Mouse (Mus musculus) lung, embryonic 14.5 days (tissue): ENCODE data around the gene Ifitm10. TPM values are rescaled to one million over a fixed set of nuclear protein-coding genes. Genes with fewer than 3 reads are reported as not detected.
A peak's percentile ranks its signal among the peaks of the same experiment; 100 is the strongest.
"Not testable (repeated sequence)": the region's sequence is repeated elsewhere in the genome, so short reads cannot be mapped to it uniquely, and the experiment has no call there.

Experiments used
- ATAC-seq: fragments of 200-750 bp; cut with Nextera tagmentation; 2 replicates; pipeline ENCODE4 v1.8.0; 2017; ENCODE audit warnings: mild to moderate bottlenecking, moderate TSS enrichment, moderate library complexity; ENCODE audit not compliant: insufficient read depth
- DNase-seq: peaks from one replicate; pipeline ENCODE4 v3.0.0-alpha.2; 2015
- H3K27ac ChIP-seq: fragments of 300-500 bp; sonication (generic); 2 replicates; pipeline ENCODE4 v1.5.1; 2014; ENCODE audit warnings: low read depth, mild to moderate bottlenecking, moderate library complexity
- H3K27me3 ChIP-seq: fragments of 300-500 bp; sonication (generic); 2 replicates; pipeline ENCODE4 v1.6.1; 2014; ENCODE audit warnings: low read length, control low read depth; ENCODE audit not compliant: insufficient read depth
- H3K36me3 ChIP-seq: fragments of 300-500 bp; sonication (generic); 2 replicates; pipeline ENCODE4 v1.6.1; 2014; ENCODE audit warnings: control low read depth; ENCODE audit not compliant: insufficient read depth
- H3K4me1 ChIP-seq: fragments of 300-500 bp; sonication (generic); 2 replicates; pipeline ENCODE4 v1.6.1; 2014; ENCODE audit warnings: antibody characterized with exemption, control low read depth; ENCODE audit not compliant: insufficient read depth
- H3K4me2 ChIP-seq: fragments of 300-500 bp; sonication (generic); 2 replicates; pipeline ENCODE4 v1.6.1; 2014; ENCODE audit warnings: mild to moderate bottlenecking
- H3K4me3 ChIP-seq: fragments of 300-500 bp; sonication (generic); 2 replicates; pipeline ENCODE4 v1.5.1; 2014; ENCODE audit warnings: low read depth, low read length
- H3K9ac ChIP-seq: fragments of 300-500 bp; sonication (generic); 2 replicates; pipeline ENCODE4 v1.6.1; 2014
- H3K9me3 ChIP-seq: fragments of 300-500 bp; sonication (generic); 2 replicates; pipeline ENCODE4 v1.6.1; 2016; ENCODE audit warnings: low read depth, low read length, control low read depth
- CTCF ChIP-seq: IDR thresholded peaks from 2 replicates; pipeline ENCODE4 v1.5.1; 2016; ENCODE audit warnings: antibody characterized with exemption, low read depth
- whole genome bisulfite sequencing: fragments of 180-500 bp; shearing (Covaris S2); extraction: QIAGEN DNeasy Blood & Tissue Kit; methylation state at CpG from one replicate; pipeline ENCODE4 v1.1.7; 2014; 5-methylcytosine and 5-hydroxymethylcytosine counted together
- polyA plus RNA-seq: library from polyadenylated mRNA; unstranded; fragments of >200 nt; fragmentation: Nextera tagmentation; extraction: Ambion mirVana; gene quantifications from 2 replicates; pipeline ENCODE4 v1.2.1, GENCODE M21; 2014

Gene Ifitm10
- polyA plus RNA-seq, 1 experiment from 2014 or later = 3.4 TPM

DNA sequence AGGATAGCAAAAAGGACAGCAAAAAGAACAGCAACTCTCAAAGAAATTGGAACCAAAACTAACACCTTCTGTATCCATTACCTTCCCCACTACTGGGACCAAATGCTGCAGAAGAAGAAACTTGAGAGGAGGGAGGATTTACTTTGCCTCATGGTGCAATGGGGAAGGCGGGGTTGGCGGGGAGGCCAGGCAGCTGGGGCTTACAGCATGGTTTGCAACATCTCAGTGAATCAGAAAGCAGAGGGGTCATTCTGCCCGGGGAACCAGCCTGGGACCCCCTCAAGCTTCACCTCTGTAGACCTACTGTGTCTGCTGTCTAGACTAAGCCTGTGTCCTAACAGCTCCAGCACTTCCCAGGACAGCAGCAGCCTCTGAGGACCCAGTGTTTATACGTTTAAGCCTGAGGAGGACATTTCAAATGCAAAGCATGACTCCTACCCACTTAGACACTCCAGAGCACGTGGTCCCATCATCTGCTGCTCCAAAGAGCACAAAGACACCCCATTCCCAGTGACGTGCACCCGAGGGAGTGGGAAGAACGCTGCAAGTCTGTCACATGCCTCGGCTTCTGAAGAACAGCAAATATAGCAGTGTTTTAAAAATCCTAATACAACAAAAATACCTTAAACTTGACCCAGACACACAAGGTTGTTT lies 24.1 kb downstream of the Ifitm10 start:
- Histone ChIP-seq H3K36me3 (no peaks in the 10 kb centered on the region), H3K4me1 (no peaks in the 10 kb centered on the region), H3K9ac (no peak overlapping the region), H3K27me3 (no peaks in the 10 kb centered on the region), H3K4me2 (no peak overlapping the region), H3K9me3 (no peaks in the 10 kb centered on the region), H3K27ac (no peak overlapping the region), H3K4me3 (no peak overlapping the region)
- ATAC-seq (peak; percentile 38; the same call in 1 of the 2 replicates), DNase-seq (no peak)
- 28% methylated on average over 9 of the region's 9 CpGs for WGBS
- TF ChIP-seq CTCF = no peak

GRCm38 (mm10) chr7:142347542-142347941 lies 26.0 kb downstream of the Ifitm10 start:
- H3K9ac ChIP-seq = no peak overlapping the region
- H3K4me1 ChIP-seq = no peaks in the 10 kb centered on the region
- no peak overlapping the region for H3K4me2 ChIP-seq
- ATAC-seq (no peak), DNase-seq (no peak)
- H3K36me3 ChIP-seq = no peaks in the 10 kb centered on the region
- no peaks in the 10 kb centered on the region for H3K9me3 ChIP-seq
- TF ChIP-seq CTCF = no peak
- no peak overlapping the region for H3K4me3 ChIP-seq
- H3K27me3 ChIP-seq = no peaks in the 10 kb centered on the region
- no peak overlapping the region for H3K27ac ChIP-seq
- 41% methylated on average over 4 of the region's 4 CpGs for WGBS

GRCm38 (mm10) chr7:142342247-142342640 lies 31.3 kb downstream of the Ifitm10 start:
- no peak overlapping the region for H3K9ac ChIP-seq
- no peak for TF ChIP-seq CTCF
- no peak overlapping the region for H3K4me2 ChIP-seq
- 51% methylated on average over 3 of the region's 3 CpGs for WGBS
- H3K4me3 ChIP-seq = no peak overlapping the region
- ATAC-seq (no peak), DNase-seq (no peak)
- H3K9me3 ChIP-seq = no peaks in the 10 kb centered on the region
- H3K27ac ChIP-seq = no peak overlapping the region
- no peaks in the 10 kb centered on the region for H3K36me3 ChIP-seq
- no peaks in the 10 kb centered on the region for H3K27me3 ChIP-seq
- peaks cover 2% of the 10 kb centered on the region; the same call in 1 of the 2 replicates for H3K4me1 ChIP-seq

- H3K4me2 ChIP-seq = peak overlapping the region; percentile 7; the same call in 1 of the 2 replicates
- H3K27me3 ChIP-seq = no peaks in the 10 kb centered on the region
- 0 out of 2 replicates have a peak overlapping the region, but pooled peaks have one; percentile 10 for H3K9ac ChIP-seq
- DNase-seq (peak; percentile 42), ATAC-seq (peak; percentile 61)
- TF ChIP-seq CTCF = no peak
- H3K9me3 ChIP-seq = no peaks in the 10 kb centered on the region
- 33% methylated on average over 10 of the region's 10 CpGs for WGBS
- peaks cover 2% of the 10 kb centered on the region; the same call in 1 of the 2 replicates for H3K4me1 ChIP-seq
- H3K27ac ChIP-seq = 0 out of 2 replicates have a peak overlapping the region, but pooled peaks have one; percentile 19
- no peaks in the 10 kb centered on the region for H3K36me3 ChIP-seq
- H3K4me3 ChIP-seq = no peak overlapping the region
These were observed 31.8 kb downstream of the Ifitm10 start for GRCm38 (mm10) chr7:142341564-142342246.

DNA sequence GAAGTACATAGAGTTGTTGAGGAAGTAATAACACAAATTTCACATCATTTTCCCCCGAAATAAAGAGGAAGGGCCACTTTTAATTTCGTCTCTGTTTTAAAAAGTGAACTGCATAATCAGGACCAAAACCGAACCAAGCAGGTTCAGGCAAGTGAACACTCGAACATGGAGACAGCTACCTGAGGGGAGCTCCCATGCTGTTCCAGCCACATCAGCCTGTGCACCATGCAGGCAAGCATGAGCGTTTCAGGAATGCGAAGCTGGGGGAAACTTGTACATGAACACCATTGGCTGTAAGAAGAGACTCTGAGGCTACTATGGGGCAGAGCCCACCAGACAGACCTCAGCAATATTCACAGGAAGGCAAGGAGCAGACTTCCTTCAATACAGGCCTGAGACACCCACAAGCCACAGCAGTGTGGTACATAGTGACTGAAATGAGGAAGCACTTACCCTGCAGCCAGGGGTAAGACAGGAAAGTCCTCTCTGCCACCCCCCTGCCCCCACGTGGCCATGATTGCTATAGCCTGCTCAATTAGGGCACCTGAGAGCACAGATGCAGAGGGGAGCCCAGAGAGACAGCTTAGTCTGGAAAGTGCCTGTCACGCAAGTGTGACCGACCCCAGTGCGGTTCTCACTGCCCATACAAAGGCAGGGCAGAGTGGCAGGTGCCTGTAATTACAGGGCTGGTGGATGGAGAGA lies 33.1 kb downstream of the Ifitm10 start:
- WGBS = 52% methylated on average over 10 of the region's 10 CpGs
- Histone ChIP-seq H3K4me2 (no peak overlapping the region), H3K9me3 (no peaks in the 10 kb centered on the region), H3K36me3 (no peaks in the 10 kb centered on the region), H3K9ac (0 out of 2 replicates have a peak overlapping the region, but pooled peaks have one; percentile 2), H3K27me3 (no peaks in the 10 kb centered on the region), H3K27ac (no peak overlapping the region), H3K4me3 (no peak overlapping the region), H3K4me1 (peaks cover 2% of the 10 kb centered on the region; the same call in 1 of the 2 replicates)
- no peak for DNase-seq
- ATAC-seq = no peak
- TF ChIP-seq CTCF = peak; percentile 32

DNA sequence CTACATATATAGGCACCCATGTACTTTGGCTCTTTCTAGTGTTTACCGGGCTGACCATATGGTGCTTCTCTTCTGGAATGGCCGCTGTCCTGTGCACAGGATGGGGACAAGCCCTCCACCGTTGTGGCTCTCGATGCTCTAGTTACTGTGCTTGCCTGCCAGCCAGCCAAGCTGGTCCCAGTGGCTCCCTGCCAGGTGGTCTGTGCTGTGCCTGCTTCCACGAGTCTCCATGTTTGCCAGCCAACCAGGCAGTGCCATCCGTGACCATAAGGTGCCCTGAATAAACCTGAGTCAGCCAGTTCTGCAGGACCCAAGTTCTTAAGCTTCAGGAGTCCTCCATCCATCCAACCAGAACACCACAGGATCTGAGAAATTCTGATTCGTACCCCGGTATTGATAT lies 38.4 kb downstream of the Ifitm10 start:
- H3K4me2 ChIP-seq = no peak overlapping the region
- TF ChIP-seq CTCF = no peak
- H3K36me3 ChIP-seq = no peaks in the 10 kb centered on the region
- DNase-seq (no peak), ATAC-seq (no peak)
- H3K4me1 ChIP-seq = no peaks in the 10 kb centered on the region
- no peak overlapping the region for H3K27ac ChIP-seq
- H3K27me3 ChIP-seq = no peaks in the 10 kb centered on the region
- 87% methylated on average over 8 of the region's 8 CpGs for WGBS
- H3K9ac ChIP-seq = no peak overlapping the region
- H3K4me3 ChIP-seq = no peak overlapping the region
- H3K9me3 ChIP-seq = no peaks in the 10 kb centered on the region

DNA sequence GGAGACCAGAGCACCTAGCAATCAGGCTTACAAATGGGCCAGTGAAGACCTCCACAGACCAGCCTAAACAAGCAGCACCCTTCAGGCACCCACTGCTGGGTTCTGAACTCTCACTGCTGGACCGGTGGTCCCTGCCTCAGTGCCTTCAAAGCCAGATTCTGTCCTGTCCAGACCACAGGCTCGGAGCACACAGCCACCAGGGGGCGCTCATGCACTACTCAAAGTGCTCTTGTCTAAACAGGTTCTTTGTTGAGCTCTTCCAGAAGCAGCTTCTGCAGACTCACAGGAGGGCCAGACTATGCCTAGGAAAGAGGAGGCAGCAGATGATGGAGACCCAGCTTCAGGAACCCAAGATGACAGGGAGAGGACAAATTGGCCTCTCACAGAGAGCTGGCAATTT lies 39.3 kb downstream of the Ifitm10 start:
- Histone ChIP-seq H3K27ac (no peak overlapping the region), H3K4me3 (no peak overlapping the region), H3K9me3 (no peaks in the 10 kb centered on the region), H3K9ac (no peak overlapping the region), H3K4me1 (no peaks in the 10 kb centered on the region), H3K4me2 (no peak overlapping the region), H3K36me3 (no peaks in the 10 kb centered on the region), H3K27me3 (no peaks in the 10 kb centered on the region)
- ATAC-seq = peak; percentile 83
- TF ChIP-seq CTCF = peak; percentile 98
- 2% methylated on average over 3 of the region's 3 CpGs for WGBS
- DNase-seq = peak; percentile 99

GRCm38 (mm10) chr7:142332741-142333140 lies 40.8 kb downstream of the Ifitm10 start:
- not testable (repeated sequence) for H3K4me3 ChIP-seq, H3K9me3 ChIP-seq, DNase-seq, H3K4me1 ChIP-seq, H3K27me3 ChIP-seq, H3K36me3 ChIP-seq, H3K4me2 ChIP-seq, H3K27ac ChIP-seq, H3K9ac ChIP-seq, ATAC-seq
- 65% methylated on average over 2 of the region's 9 CpGs for WGBS
